Mouse (Mus musculus) embryo, embryonic 11 days (tissue): ENCODE data around the gene Zfp607b.

ENCODE experiments used
- DNase-seq: peaks from one replicate; pipeline ENCODE4 v3.0.0-alpha.2; 2015

Gene Zfp607b

DNA sequence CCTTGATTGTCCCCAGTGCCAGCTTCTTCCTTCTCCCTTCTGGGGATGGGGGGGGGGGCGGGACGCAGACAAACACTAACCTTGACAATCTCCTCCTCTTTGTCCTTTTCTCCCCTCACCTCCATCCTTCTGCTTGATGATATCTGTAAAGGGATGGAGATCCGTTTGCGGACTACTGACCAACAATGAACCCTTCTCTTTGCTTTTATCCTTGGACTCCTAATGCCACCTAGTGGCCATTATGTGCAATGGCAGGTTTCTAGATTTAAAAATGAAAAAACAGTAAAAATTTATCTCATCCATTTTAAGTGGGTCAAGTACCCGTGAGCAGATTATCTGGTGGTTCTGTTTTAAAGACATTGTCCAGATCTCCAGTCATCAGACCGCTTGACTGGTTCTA lies 3.5 kb upstream of the Zfp607b start:
- peak; percentile 62 for DNase-seq

DNA sequence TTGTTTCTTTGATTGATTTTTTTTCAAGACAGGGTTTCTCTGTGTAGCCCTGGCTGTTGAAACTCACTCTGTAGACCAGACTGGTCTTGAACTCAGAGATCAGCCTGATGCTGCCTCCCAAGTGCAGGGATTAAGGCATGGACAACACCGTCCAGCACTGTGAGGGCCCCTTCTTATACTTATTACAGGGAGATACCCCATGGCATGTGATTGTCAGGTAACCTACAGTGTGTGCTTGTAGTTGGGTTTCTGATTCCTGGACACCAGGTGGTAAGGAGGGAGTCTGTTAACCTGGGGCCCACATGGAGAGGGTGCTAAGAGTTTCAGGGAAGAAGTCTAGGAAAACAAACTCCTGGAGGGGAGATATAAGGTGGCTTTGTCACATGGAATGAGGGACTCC lies 2.1 kb upstream of the Zfp607b start:
- DNase-seq = no peak

DNA sequence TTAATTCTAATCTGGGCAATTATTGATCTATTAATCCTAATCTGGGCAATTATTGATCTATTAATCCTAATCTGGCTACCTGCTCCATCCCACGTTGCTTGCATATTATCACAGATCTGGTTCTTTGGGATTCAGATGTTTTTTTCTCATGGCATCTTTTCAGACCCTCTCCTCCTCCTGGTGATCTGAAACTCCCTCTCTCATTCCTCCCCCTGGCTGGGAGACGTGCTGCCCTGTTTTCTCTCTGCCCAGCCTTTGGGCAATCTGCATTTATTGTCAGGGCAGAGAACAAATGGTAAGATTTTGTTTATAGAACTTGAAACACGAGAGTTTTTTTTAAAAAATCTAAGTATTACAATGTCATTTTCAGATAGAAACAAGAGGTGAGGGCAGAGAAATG lies 1.3 kb upstream of the Zfp607b start:
- DNase-seq = no peak

DNA sequence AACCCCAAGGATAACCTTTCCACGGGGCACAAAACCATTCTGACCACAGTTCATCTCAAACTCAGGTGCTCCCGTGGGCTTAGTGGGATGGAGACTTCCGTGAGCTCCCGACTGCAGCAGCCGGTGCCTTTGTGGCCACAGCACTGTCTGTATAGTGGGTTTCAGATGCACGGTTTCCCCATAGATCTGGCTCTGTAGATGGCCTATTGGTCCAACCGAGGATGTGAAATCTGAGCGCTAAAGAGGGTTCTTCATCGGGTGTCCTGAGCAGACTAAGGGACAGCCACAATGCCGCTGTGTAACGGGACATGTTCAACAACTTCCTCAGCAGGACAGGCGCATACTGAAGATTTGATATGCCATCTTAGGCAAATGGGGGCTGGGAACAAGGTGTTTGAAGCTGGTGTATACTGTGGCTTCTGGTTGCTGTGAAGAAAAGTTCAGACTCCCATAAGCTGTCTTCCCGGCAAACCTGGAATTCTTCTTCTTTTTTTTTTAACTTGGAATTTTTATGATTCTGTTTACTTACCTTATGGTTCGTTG lies 823 bp upstream of the Zfp607b start:
- DNase-seq = peak; percentile 15

DNA sequence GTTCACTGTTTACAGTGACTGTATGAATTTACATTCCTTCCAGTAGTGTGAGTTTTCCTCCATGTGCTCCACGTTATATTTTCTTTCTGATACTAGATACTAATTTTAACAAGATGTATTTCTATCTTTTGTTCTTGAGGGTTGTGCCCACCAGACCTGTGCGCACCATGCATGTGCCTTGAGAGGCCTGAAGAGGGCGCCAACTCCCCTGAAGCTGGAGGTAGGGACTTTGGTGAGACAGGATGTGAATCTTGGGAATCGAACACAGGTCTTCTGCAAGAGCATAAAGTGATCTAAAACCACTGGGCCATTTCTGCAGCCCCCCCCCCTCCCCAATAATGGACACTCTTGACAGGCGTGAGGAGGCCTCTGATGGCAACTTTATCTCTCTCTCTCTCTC lies 1.9 kb downstream of the Zfp607b start:
- peak; percentile 52 for DNase-seq

DNA sequence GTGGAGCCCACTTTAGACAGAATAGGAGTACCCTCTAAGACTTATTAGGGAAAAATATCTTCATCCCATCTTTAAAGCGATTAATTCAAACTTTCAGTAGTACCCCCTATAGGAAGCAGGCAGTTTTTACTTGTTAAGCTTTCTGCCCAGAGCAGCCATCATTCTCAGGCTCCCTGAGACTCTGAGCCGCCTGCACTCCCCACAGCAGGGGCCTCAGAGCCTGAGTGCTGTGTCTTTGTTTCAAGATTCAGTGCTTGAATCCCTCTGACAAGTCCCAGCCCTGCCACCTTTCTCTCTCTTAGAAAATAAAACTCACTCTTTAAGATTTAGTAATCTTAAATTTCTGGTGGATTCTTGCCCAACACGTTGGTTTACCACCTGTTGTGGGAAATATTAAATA lies 7.6 kb downstream of the Zfp607b start:
- no peak for DNase-seq

DNA sequence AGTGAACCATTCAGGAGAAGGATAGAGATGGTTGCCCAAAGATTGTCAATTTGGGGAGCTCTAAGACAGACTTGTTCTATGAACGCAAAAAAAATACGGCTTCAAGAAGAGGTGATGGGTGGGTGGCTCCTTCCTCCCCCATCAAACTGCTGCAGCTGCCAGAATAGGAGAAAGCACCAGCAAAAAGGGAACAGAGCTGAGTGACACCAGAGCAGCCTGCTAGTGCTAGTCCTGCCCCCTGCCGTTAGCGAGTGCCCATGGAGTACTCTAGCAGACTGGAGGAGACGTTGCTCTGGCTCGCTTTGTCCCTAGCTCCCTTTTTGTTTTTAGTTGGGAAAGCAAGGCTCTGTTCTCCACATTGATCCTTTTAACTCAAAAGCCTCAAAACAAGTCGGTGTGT lies 21.3 kb downstream of the Zfp607b start:
- no peak for DNase-seq

DNA sequence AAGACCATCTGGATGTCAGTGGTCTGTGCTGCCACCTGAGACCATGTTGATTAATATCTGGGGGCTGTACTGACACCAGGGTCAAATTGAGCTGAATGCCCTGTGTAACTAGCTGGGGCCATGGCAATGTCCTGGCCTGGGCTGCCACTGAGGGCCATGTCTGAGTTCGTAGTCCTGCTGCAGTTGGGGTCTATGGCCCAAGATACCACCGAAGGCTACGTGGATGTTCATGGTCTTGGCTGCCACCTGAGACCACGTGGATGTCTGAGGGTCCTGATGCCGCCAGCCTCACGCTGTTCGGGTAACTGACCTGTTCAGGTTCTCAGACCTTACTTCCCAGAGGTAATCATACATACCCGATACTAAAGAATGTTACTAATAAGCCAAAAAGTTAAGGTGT lies 32.8 kb downstream of the Zfp607b start:
- DNase-seq = no peak

DNA sequence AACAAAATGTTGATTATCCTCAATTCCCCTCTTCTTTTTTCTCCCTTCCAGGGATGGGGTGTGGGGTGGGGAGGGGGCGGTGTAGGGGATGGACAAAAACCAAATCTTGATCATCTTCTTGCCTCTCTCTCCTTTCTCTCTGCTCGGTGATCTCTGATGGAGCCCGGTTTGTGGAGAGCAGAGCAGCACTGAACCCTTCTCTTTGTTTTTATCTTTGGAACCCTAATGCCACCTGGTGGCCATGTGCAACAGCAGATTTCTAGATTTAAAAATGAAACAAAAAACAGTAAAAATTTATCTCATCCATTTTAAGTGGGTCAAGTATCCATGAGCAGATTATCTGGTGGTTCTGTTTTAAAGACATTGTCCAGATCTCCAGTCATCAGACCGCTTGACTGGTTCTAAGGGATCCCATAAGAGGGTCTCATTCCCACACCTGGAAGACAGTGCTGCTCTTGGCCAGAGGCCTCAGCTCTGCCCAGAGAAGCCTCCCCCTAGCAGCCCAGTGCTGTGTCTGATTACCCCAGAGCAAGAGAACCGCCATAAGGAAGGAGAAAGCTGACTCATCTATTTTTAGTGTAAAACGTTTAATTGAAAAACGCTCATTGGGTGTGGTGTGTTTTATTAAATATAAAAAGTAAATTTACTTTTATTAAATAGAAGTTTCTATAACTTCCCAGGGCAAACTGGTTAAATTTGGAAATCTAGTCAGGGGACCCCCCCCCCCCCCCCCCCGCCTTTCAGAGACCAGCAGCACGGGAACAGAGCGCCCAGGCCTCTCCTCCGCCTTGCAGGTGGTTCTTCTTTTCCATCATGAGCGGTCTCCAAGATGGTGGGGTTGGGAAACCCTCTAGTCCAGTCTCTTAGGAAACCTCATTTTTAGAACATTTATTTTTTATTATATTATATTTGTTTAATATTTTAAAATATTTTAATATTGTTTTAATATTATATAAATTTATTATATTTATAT lies 36.7 kb downstream of the Zfp607b start:
- peak; percentile 79 for DNase-seq

DNA sequence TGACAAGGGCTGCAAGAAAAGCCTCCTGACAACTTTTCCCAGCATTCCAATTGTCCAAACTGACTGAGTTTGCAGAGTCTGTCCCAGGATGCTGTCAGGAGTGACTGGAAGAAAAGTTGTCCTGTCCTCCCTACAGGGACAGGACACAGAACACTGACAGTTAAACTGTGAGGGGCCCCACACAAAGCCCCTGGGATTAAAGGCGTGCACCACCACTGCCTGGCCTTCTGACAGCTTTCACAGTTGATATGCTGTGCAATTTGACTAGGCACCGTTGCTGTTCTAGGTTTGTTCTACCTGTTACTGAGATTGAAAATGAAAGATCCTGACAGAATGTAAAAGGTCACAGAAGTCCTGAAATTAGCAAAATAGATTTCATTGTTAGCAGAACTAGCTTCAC lies 38.3 kb downstream of the Zfp607b start:
- no peak for DNase-seq

DNA sequence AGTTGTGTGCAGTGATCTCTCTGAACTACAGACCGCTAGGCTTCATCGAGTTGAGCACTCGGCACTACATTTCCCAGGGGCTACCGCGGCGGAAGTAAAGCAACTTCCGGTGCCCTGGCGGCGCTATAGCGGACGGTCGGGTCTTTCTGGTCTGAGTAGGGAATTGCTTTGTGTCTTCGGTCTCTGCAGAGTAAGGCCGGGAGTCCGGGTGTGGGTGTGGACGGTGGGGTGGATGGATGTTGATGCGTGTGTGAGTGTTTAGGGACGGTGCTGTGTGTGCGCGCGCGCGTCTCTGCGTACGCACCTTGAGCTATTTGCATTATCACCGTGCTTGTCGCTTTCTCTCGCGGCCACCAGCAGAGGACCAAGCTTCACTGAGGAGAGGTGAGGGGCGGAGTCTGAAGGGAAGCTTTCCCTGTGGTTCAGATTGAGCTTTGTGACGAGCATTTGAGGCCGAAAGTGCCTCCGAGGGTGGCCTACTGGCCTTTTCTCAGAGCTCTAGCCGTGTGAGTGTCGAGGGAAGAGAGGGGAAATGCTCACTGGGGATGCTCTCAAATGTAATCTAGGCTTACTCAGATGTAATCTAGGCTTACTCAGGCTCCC lies 42.2 kb downstream of the Zfp607b start, which contains the start of gene Zfp60:
Zfp60 (plus strand) TSS at position 109 of the 603 bp plus-strand sequence.
- peak; percentile 93 for DNase-seq

DNA sequence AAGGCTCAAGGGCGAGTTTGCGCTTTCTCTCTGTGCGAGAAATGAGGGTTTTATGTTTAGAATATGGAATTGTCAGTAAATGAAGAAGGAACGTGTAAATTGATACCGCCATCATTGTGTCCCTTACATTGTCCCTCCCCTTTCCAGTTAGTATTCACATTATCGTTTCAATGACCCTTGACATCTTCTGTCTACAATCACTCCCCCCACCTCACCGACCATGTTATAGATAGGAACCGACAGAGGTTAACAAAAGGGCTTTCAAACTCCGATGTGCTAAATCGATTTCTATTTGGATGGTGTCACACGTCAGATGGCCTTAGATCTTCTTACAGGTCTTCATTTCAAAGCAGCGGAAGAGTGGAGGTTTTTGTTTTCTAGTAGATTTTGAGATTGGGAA lies 42.8 kb downstream of the Zfp607b start:
- DNase-seq = peak; percentile 44

DNA sequence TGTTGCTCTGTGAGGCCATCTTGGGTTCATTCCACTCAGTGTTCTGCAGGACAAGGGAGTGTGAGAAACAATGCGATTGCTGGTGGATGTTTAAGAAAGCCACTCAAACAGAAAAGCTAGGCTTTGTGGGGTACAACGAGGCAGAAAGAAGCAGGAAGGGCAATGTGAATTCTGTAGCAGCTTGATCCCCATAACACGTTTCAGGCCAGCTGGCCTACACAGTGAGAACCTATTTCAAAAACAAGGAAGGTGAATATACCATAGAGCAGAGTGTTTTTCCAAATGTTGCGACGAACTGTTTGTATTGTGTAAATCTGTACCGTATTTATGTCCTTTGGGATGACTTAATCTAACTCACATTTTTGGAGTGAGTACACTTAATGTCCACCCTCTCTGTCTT lies 43.4 kb downstream of the Zfp607b start:
- no peak for DNase-seq

DNA sequence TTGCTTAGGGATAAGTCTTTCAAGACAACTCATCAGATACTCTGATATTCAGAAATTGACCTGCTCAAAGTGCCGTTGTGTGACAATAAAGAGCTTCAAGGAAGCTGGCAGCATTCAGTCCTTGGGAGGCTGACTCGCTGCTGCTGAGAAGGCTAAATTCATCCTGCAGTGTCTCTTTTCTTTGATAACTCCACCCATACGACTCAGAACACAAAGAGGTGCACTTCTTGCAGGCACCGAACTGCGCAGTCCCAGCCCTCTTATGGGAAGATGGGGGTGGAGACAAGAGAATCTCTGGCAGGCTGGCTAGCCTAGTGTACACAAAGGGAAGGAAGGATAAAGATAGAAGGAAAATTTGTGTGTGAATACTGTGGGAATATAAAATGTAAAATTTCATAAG lies 46.3 kb downstream of the Zfp607b start:
- DNase-seq = peak; percentile 28
